Mouse (Mus musculus) megakaryocyte-erythroid progenitor cell, adult 5 weeks (primary cell): ENCODE results near the gene Gm21905. TPM values are rescaled to one million over a fixed set of nuclear protein-coding genes. Genes with fewer than 3 reads are reported as not detected.

ENCODE experiments used
- polyA plus RNA-seq: library from polyadenylated mRNA; stranded (reverse); fragments of >175 nt; gene quantifications from 2 replicates; pipeline ENCODE4 v1.2.3, GENCODE M21; 2012

The Gm21905 gene
- not detected in 2 replicates for polyA plus RNA-seq

GRCm38 (mm10) chr5:67946321-67946720 lies at the start of gene Gm21905:
Gene Gm21905 (minus strand): TSS chr5:67946421.

GRCm38 (mm10) chr5:67941369-67941768 lies 4.9 kb downstream of the Gm21905 start, which contains the start of gene Gm5108:
Gene Gm5108 (plus strand): TSS chr5:67941669.

Other genes starting within 250 kb of the Gm21905 start
- 15.5 and 19.3 TPM in 2 replicates for gene Atp8a1, start 99.0 kb downstream of the Gm21905 start, polyA plus RNA-seq
- gene Gm5108, start 4.8 kb downstream of the Gm21905 start, polyA plus RNA-seq, result not detected in 2 replicates
- not detected in 2 replicates for gene Grxcr1, start 85.4 kb upstream of the Gm21905 start, polyA plus RNA-seq